In genomic region chr6:87373057-87373456, GRCm38 (mm10) we compare ENCODE assay signal across 36 mouse cellular contexts. TPM values are rescaled to one million over a fixed set of nuclear protein-coding genes. Genes with fewer than 3 reads are reported as not detected.
"Had no signal": no experiment of that assay in that cellular context is flagged by ENCODE, and none has a peak within 500 bp of the region (broad histone marks: within the 10 kb centered on the region; RNA-seq: fewer than 3 reads in every experiment).

Gene Gkn2, plus strand, starts transcription at chr6:87373357.

- H3K9ac ChIP-seq: limb, embryonic 12.5 days; limb, embryonic 13.5 days; limb, embryonic 15.5 days; liver, embryonic 12.5 days; liver, embryonic 13.5 days; liver, embryonic 14.5 days; liver, embryonic 15.5 days; liver, postnatal 0 days; lung, embryonic 14.5 days; lung, embryonic 15.5 days; midbrain, embryonic 12.5 days; midbrain, embryonic 13.5 days; midbrain, embryonic 15.5 days had no signal

- H3K4me1 ChIP-seq: limb, embryonic 10.5 days; limb, embryonic 12.5 days; limb, embryonic 13.5 days; limb, embryonic 15.5 days; liver, embryonic 12.5 days; liver, embryonic 13.5 days; liver, embryonic 15.5 days; lung, embryonic 15.5 days; megakaryocyte, embryonic 14.5 days; midbrain, embryonic 10.5 days; midbrain, embryonic 12.5 days; midbrain, embryonic 13.5 days; midbrain, embryonic 15.5 days had no signal

- DNase-seq: left cerebral cortex, postnatal 4 days; liver; liver, embryonic 13.5 days; liver, postnatal 0 days; lung, adult 18-20 months; lung, adult 2 months; lung, embryonic 14.5 days; lung, postnatal 10 days; lung, postnatal 14 days; lung, postnatal 36 days; lung, postnatal 4 days; midbrain, embryonic 14.5 days had no signal

- H3K4me2 ChIP-seq: limb, embryonic 12.5 days; limb, embryonic 13.5 days; limb, embryonic 15.5 days; liver, embryonic 11.5 days; liver, embryonic 12.5 days; liver, embryonic 13.5 days; liver, embryonic 15.5 days; lung, embryonic 14.5 days; lung, embryonic 15.5 days; midbrain, embryonic 11.5 days; midbrain, embryonic 12.5 days; midbrain, embryonic 13.5 days; midbrain, embryonic 15.5 days had no signal

- H3K36me3 ChIP-seq: limb, embryonic 10.5 days; limb, embryonic 12.5 days; limb, embryonic 13.5 days; limb, embryonic 15.5 days; liver, embryonic 12.5 days; liver, embryonic 13.5 days; liver, embryonic 15.5 days; lung, embryonic 15.5 days; midbrain, embryonic 10.5 days; midbrain, embryonic 12.5 days; midbrain, embryonic 13.5 days; midbrain, embryonic 15.5 days had no signal

- H3K9me3 ChIP-seq: limb, embryonic 10.5 days; limb, embryonic 12.5 days; limb, embryonic 13.5 days; limb, embryonic 15.5 days; liver, embryonic 12.5 days; liver, embryonic 13.5 days; liver, embryonic 15.5 days; lung, embryonic 15.5 days; megakaryocyte, embryonic 14.5 days; midbrain, embryonic 10.5 days; midbrain, embryonic 12.5 days; midbrain, embryonic 13.5 days; midbrain, embryonic 15.5 days had no signal

- ATAC-seq: liver, embryonic 12.5 days; liver, postnatal 0 days; lung, postnatal 0 days; midbrain, embryonic 13.5 days; midbrain, embryonic 15.5 days; midbrain, embryonic 16.5 days had no signal

- H3K27ac ChIP-seq: left cerebral cortex, adult 2 months; limb, embryonic 10.5 days; limb, embryonic 12.5 days; limb, embryonic 13.5 days; limb, embryonic 15.5 days; liver, embryonic 12.5 days; liver, embryonic 13.5 days; liver, embryonic 14.5 days; liver, embryonic 15.5 days; lung, embryonic 15.5 days; macrophage; midbrain, embryonic 10.5 days; midbrain, embryonic 12.5 days; midbrain, embryonic 13.5 days; midbrain, embryonic 15.5 days had no signal

- H3K4me3 ChIP-seq: left cerebral cortex, adult 2 months; limb, embryonic 10.5 days; limb, embryonic 12.5 days; limb, embryonic 13.5 days; limb, embryonic 15.5 days; liver, embryonic 12.5 days; liver, embryonic 13.5 days; liver, embryonic 15.5 days; lung, embryonic 15.5 days; megakaryocyte, embryonic 14.5 days; midbrain, embryonic 10.5 days; midbrain, embryonic 12.5 days; midbrain, embryonic 13.5 days; midbrain, embryonic 15.5 days; myocyte had no signal

- H3K27me3 ChIP-seq: limb, embryonic 12.5 days; limb, embryonic 13.5 days; limb, embryonic 15.5 days; liver, embryonic 13.5 days; liver, embryonic 15.5 days; midbrain, embryonic 13.5 days; midbrain, embryonic 15.5 days had no signal

RNA-seq across cellular contexts. Expression of gene Gkn2, which starts in this region (rescaled TPM):
- polyA plus RNA-seq: limb, embryonic 10.5 days; limb, embryonic 11.5 days; limb, embryonic 12.5 days; limb, embryonic 13.5 days; limb, embryonic 15.5 days; liver, adult 2 months; liver, embryonic 11.5 days; liver, embryonic 12.5 days; liver, embryonic 13.5 days; liver, embryonic 14.5 days; liver, embryonic 15.5 days; liver, embryonic 16.5 days; liver, postnatal 0 days; lung, embryonic 14.5 days; macrophage; midbrain, embryonic 10.5 days; midbrain, embryonic 11.5 days; midbrain, embryonic 12.5 days; midbrain, embryonic 13.5 days; midbrain, embryonic 14.5 days; midbrain, embryonic 15.5 days; midbrain, embryonic 16.5 days; midbrain, postnatal 0 days; myocyte had no signal
